Mouse (Mus musculus): ENCODE data around the gene Olfr90.

- TF ChIP-seq MAFK (IDR thresholded peaks at IDR 0.05; ENCODE audit: insufficient read depth, low read depth, low read length): no peak
- TF ChIP-seq ZC3H11A (IDR thresholded peaks at IDR 0.05; ENCODE audit: borderline replicate concordance, low read depth, low read length): no peak
Observed at GRCm38 (mm10) chr17:37072080-37072729, 16.1 kb downstream of the Olfr90 start.

Measured in ES-E14 (cell line).